Mouse (Mus musculus): ENCODE results near the gene Fbxl22.

DNA sequence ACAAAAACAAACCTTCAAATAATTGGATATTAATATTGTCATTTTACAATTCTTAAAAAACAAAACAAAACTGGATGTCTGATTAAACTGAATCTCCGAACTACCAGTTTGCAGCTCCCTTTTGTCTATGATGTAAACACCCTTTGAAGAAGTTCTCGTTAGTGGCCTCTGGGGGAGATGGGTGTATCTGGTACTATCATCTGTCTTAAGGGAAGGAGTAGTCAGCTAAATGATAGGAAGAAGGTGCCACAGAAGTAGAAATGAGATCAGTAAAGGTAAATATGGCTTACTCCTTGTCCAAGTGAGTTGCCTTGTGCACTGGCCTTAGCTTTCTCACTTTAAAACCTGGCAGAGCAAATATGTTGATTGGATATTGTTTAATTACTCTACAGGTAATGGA lies 36.6 kb downstream of the Fbxl22 start:
- no peak for TF ChIP-seq CTCF (IDR thresholded peaks at IDR 0.05; ENCODE audit: borderline replicate concordance, control insufficient read depth, extremely low read depth, insufficient read depth, low read length, poor library complexity)
- TF ChIP-seq POLR2A (IDR thresholded peaks at IDR 0.05; ENCODE audit: control insufficient read depth, extremely low read depth, insufficient read depth, low read length, poor library complexity), result no peak
